Mouse (Mus musculus): ENCODE measurements around the gene Pgk1.
"Not testable (repeated sequence)": the region's sequence is repeated elsewhere in the genome, so short reads cannot be mapped to it uniquely, and the experiment has no call there.

The Pgk1 gene

DNA sequence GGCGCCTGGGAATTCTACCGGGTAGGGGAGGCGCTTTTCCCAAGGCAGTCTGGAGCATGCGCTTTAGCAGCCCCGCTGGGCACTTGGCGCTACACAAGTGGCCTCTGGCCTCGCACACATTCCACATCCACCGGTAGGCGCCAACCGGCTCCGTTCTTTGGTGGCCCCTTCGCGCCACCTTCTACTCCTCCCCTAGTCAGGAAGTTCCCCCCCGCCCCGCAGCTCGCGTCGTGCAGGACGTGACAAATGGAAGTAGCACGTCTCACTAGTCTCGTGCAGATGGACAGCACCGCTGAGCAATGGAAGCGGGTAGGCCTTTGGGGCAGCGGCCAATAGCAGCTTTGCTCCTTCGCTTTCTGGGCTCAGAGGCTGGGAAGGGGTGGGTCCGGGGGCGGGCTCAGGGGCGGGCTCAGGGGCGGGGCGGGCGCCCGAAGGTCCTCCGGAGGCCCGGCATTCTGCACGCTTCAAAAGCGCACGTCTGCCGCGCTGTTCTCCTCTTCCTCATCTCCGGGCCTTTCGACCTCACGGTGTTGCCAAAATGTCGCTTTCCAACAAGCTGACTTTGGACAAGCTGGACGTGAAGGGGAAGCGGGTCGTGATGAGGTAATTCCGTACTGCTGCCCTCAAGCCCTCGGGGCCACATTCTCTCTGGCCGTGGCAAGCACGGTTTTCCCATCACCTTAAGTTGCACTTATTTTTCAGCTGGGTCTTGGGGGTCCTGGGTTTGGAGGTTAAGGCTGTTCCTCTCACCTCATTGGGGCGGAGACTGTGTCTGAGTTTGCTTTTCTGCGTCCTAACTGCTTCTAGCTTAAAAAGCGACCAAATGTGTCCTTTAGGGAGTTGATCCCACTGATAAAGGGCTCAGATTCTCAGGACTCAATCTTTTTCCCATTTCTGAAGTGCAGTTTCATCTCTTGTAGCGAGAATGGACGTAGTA lies at the start of gene Pgk1:
Pgk1 (plus strand) TSS at position 388 of the 937 bp plus-strand sequence.
- DNase-seq (ENCODE audit: low spot score in 2 of 2), result peak; percentile 57 to 90

DNA sequence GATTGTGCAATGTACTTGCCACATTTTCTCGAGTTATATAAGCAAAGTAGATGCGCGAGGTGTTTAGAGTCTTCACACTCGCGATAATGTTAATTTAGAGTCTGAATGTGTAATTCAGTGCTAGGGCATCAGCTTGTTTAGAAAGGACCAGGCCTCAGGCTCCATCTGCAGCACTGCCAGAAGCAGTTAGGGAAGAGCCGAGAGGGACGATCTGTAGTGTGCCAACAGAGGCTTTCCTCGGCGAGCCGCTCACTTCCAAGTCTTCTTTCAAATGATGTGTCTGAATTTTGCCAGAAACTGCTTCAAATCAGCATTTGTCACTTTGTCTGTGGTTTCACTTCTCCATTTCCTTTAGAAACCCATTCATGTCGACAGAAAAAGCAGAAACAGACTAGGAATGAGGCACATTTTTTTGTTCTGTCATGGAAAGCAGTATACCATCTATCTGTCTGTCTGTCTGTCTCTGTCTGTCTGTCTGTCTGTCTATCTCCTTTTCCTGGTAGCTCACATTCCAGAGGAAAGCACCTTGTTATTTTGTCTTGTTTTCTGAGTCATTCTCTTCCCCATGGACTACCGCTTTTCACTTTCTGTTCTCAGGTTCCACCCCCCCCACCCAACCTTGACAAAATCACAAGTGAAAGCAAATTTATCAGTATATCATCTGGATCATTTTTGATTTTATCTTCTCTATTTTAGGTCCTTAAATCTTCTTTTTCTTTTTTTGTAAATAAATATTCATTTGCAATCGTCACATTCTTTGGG lies 47.4 kb upstream of the Pgk1 start:
- DNase-seq (ENCODE audit: low spot score in 2 of 2), result no peak

DNA sequence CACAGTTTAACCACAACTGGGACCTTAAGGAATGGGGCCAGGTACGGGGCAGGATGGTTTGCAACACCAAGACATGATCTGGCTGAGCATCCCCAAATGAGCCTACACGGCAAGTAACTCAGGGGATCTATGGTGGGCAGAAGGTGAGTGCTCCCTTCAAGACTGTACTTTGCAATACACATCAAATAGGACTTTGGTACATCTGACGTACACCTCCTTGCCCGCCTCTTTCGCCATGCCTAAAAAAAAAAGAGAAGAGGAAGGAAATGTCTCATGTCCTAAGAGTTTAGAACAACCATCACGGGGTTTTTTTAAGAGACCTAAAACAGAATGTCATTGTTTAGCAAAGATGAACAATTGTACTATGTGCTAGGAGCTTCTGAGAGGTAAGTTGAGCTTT lies 44.0 kb upstream of the Pgk1 start, which contains the start of gene Tlr13:
Tlr13 (plus strand) TSS at position 269 of the 400 bp plus-strand sequence.
- no peak for DNase-seq (ENCODE audit: low spot score in 2 of 2)

- DNase-seq (ENCODE audit: low spot score in 2 of 2), result no peak
Measured at GRCm38 (mm10) chrX:106148185-106148584, 38.7 kb upstream of the Pgk1 start.

DNA sequence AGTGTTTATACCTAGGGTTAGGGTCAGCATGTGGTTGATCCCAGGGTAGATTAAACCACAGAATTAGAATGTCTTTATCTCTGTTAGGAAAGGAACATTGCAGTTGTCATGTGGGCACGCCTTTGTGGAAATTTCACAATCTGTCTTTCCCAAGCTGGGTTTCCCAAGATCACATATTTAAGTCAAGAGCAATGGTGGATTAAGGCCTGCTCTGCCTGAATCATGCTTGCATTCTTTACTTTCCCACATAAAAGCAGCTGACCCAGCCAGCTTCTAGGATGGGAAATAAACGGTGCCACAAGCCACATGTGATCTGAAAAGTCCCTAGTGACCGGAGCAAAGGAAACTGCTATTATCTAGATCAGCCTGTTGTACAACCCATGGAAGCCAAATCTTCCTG lies 37.4 kb upstream of the Pgk1 start:
- no peak for DNase-seq (ENCODE audit: low spot score in 2 of 2)

DNA sequence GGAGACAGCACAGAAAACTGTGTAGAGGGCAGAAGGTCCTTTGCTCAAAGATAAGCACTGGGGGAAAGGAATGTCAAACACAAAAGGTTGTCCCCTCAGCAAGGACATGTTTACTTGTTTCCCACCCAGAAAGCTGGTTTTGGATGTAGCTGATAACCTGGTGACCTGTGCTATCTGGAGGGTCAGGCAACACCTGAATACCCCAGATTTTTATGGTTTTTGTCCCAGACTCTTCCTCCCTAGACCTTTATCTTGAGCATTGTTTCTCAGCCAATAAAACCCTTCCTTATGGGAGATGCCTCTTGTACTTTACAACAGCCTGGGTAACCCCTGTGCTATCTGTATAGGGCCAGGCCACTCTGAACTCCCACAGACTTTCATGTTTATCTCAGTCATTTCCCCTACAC lies 32.7 kb upstream of the Pgk1 start:
- DNase-seq (ENCODE audit: low spot score in 2 of 2), result no peak

GRCm38 (mm10) chrX:106155892-106156291 lies 31.0 kb upstream of the Pgk1 start:
- no peak for DNase-seq (ENCODE audit: low spot score in 2 of 2)

GRCm38 (mm10) chrX:106163995-106164394 lies 22.9 kb upstream of the Pgk1 start:
- DNase-seq (ENCODE audit: low spot score in 2 of 2), result no peak

DNA sequence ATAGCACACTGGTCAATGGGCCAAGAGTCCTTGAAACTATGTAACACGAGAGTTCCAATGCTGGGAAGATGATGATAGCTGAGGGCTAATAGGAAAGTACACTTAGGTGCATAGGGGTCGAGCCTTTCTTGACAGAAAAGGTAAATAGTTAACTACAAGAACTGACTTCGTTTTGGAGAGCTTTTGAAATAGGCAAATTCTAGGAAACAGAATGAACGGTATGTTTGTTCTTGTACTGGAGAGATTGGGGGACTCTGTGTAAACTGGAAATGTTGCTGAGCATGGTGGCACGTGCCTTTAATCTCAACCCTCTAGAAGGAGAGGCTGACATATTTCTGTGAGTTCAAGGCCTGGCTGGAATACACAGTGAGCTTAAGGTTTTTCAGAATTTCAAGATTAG lies 22.3 kb upstream of the Pgk1 start:
- DNase-seq (ENCODE audit: low spot score in 2 of 2), result no peak

GRCm38 (mm10) chrX:106165089-106165488 lies 21.8 kb upstream of the Pgk1 start:
- DNase-seq (ENCODE audit: low spot score in 2 of 2), result no peak

DNA sequence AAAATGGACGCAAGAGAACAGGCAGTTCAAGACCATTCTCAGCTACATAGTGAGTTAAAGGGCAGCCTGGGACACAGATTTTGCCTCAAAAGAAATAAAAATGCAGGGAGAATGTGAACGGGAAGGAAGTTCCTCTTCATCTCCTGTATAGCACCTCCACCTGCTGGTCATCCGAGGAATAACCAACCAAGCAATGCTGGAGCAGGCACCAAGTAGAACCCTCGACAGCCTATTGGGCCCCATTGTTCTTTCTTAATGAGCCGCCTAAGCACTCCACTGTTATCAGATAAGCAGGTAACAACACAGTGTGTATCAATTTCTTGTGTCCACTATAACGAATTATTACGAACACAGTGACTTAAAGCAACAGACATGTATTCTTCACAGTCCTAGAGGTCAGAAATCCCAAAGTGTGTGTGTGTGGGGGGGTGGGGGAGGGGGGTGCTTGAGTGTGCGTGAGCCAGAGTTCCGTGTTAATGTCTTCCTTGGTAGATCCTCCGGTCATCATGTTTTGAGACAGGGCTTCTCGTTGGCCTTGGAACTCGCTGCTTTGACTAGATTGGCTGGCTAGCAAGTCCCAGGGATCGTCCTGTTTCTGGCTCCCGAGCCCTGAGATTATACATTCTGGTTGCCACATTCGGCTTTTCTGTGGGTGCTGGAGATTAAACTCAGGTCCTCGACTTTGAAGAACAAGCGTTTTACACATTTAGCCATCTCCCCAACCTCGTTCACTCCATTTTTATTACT lies 15.6 kb upstream of the Pgk1 start:
- DNase-seq (ENCODE audit: low spot score in 2 of 2), result peak; percentile 21 to 74

- DNase-seq (ENCODE audit: low spot score in 2 of 2), result no peak
Measured at GRCm38 (mm10) chrX:106171853-106172154, 15.1 kb upstream of the Pgk1 start.

DNA sequence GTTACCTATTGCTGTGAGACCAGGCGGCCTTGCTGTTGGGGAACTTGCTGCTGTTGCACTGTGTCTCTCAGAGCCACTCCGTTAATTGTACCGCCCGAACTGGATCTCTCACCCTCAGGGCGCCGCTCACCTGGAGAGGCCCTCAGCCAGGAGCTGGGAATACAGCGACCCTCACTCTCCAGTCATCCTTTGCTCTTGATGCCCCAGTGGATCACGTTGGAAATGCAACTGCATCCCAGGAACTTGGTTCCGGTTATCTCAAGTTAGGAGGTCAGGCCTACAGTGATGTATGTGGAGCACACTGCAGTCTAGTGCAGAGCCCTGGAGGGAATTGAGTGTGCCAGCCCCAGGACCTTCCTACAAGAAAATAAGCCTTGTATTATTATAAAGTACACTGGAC lies 10.6 kb upstream of the Pgk1 start:
- no peak for DNase-seq (ENCODE audit: low spot score in 2 of 2)

- no peak for DNase-seq (ENCODE audit: low spot score in 2 of 2)
Measured at GRCm38 (mm10) chrX:106184279-106184678, 2.6 kb upstream of the Pgk1 start.

- DNase-seq (ENCODE audit: low spot score in 2 of 2), result no peak
Measured at GRCm38 (mm10) chrX:106185706-106186105, 1.2 kb upstream of the Pgk1 start.

- DNase-seq (ENCODE audit: low spot score in 2 of 2), result peak; percentile 8 to 24
Measured at GRCm38 (mm10) chrX:106187737-106188136, 837 bp downstream of the Pgk1 start.

GRCm38 (mm10) chrX:106189356-106189755 lies 2.5 kb downstream of the Pgk1 start:
- no peak for DNase-seq (ENCODE audit: low spot score in 2 of 2)

- no peak for DNase-seq (ENCODE audit: low spot score in 2 of 2)
Measured at GRCm38 (mm10) chrX:106190091-106190490, 3.2 kb downstream of the Pgk1 start.

DNA sequence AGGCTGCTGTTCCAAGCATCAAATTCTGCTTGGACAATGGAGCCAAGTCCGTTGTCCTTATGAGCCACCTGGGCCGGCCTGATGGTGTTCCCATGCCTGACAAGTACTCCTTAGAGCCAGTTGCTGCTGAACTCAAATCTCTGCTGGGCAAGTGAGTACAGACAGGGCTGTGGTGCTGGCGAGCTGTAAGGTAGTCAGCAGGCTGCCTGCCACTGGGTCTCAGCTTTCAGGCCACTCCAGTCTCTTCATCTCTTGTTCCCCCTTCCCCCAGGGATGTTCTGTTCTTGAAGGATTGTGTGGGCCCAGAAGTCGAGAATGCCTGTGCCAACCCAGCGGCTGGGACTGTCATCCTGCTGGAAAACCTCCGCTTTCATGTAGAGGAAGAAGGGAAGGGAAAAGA lies 7.5 kb downstream of the Pgk1 start:
- not testable (repeated sequence) for DNase-seq (ENCODE audit: low spot score in 2 of 2)

DNA sequence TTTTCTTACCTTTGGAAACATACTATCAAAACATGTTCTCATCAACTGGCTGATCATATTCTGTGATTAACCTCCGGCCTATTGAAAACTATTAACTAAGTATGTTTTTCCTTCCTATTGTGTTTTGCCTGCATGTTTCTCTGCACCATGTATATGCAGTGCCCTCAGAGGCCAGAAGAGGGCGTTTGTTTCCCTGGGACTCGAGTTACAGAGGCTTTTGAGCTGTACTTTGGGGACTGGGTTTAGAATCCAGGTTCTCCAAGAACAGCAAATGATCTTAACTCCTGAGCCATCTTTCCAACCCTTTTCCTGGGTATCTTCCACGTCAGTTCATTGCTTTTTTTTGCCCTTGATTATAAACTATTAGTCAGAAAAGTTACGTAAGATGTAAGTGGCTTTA lies 10.4 kb downstream of the Pgk1 start:
- DNase-seq (ENCODE audit: low spot score in 2 of 2), result peak in 1 of 2 experiments; percentile 30

GRCm38 (mm10) chrX:106198904-106199303 lies 12.0 kb downstream of the Pgk1 start:
- DNase-seq (ENCODE audit: low spot score in 2 of 2), result no peak

GRCm38 (mm10) chrX:106209100-106209499 lies 22.2 kb downstream of the Pgk1 start:
- no peak for DNase-seq (ENCODE audit: low spot score in 2 of 2)
